Mouse (Mus musculus) kidney, adult 2 months (tissue): Measurements from ENCODE around the gene Gm9918.

Experiments used
- CTCF ChIP-seq: fragments of 200-500 bp; conservative IDR thresholded peaks from 2 replicates; pipeline ENCODE4 v1.5.1; 2011; ENCODE audit warnings: low read depth, mild to moderate bottlenecking, control low read depth, low read length, moderate library complexity, mixed read lengths; ENCODE audit not compliant: insufficient read depth, insufficient read length
- POLR2A ChIP-seq: fragments of 200-500 bp; IDR thresholded peaks from one replicate; pipeline ENCODE4 v1.6.1; 2011; ENCODE audit warnings: low read depth, low read length, control low read depth

- no peak for TF ChIP-seq CTCF
- TF ChIP-seq POLR2A: no peak
Observed at GRCm38 (mm10) chr15:102249967-102250366, 20.4 kb upstream of the Gm9918 start.
